Mouse (Mus musculus): Measurements from ENCODE around the gene Srcin1.
A peak's percentile ranks its signal among the peaks of the same experiment; 100 is the strongest.

The Srcin1 gene

DNA sequence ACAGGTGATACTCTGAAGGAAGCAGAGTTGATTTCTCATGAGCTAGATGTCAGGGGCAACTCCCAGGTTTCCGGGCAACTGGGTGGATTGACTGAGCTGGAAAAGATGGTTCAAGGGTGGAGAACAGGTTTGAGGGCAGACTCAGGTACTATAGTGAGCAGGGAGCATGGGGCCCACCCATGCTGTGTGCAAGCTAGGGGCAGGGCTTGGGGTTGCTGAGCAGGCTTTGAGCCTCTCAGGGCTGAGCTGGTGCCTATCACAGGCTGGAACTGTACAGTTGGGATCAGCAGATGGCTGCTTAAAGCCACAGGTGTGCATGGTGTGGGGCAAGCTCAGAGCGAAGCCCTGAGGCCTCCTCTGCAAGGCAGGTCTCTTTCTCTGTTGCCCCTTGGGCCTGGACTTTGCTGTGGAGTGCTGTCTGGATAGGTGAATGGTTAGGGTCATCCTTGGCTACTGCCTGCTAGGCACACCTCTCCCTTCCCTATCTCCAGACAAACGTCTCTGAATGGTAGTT is 114.6 kb downstream of the Srcin1 start:
- DNase-seq, result peak in 1 of 2 experiments; percentile 67
